Mouse (Mus musculus) lung, adult 2 months (tissue): ENCODE data around the gene Cecr2. TPM values are rescaled to one million over a fixed set of nuclear protein-coding genes. Genes with fewer than 3 reads are reported as not detected.
A peak's percentile ranks its signal among the peaks of the same experiment; 100 is the strongest.

Experiments used
- DNase-seq: peaks from one replicate; pipeline ENCODE4 v3.0.0; 2022
- H3K4me1 ChIP-seq: fragments of 200-500 bp; 2 replicates; pipeline ENCODE4 v1.6.1; 2011; ENCODE audit warnings: low read length; ENCODE audit not compliant: control insufficient read depth, insufficient read depth
- H3K4me3 ChIP-seq: fragments of 200-500 bp; replicated peaks from 2 replicates; pipeline ENCODE3; 2011; ENCODE audit warnings: low read depth, mild to moderate bottlenecking, control low read depth, low read length; ENCODE audit errors: extremely low read depth
- CTCF ChIP-seq: fragments of 200-500 bp; IDR thresholded peaks from 2 replicates; pipeline ENCODE4 v1.5.1; 2011; ENCODE audit warnings: mild to moderate bottlenecking, low read length, control low read depth; ENCODE audit not compliant: insufficient read depth
- POLR2A ChIP-seq: fragments of 200-500 bp; IDR thresholded peaks from 2 replicates; pipeline ENCODE4 v1.6.1; 2011; ENCODE audit warnings: low read depth, mild to moderate bottlenecking, control low read depth, low read length, borderline replicate concordance; ENCODE audit errors: extremely low read depth
- WGBS: fragments of 180-500 bp; shearing (Covaris S2); methylation state at CpG from one replicate; pipeline ENCODE4 v1.1.7; 2018; 5-methylcytosine and 5-hydroxymethylcytosine counted together
- polyA plus RNA-seq: library from polyadenylated mRNA; depleted of rRNA; stranded (reverse); fragments of >200 nt; gene quantifications from 2 replicates; pipeline ENCODE4 v1.2.3, GENCODE M21; 2012

Cecr2 gene
- polyA plus RNA-seq, 1 experiment: 6.4 TPM

DNA sequence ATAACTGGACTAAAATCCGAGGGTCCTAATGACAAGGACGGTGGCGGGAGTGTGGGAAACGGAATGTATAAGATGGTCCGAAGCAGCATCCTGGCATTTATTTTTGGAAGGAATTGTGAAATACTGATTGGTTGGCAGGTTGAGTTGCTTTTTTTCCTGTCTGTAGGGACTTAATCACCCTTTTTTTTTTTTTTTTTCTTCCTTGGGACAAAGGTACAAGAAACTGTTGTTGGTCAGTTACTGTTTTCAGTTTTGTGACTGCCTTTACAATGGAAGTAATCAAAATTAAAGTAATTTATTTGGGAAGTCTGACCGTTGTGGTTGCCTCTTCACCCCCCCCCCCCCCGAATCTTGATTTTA lies 1.2 kb downstream of the Cecr2 start:
- no peak for DNase-seq
- 1% methylated on average over 7 of the region's 7 CpGs for WGBS
- Histone ChIP-seq H3K4me3 (peak overlapping the region; percentile 85), H3K4me1 (peaks cover 3% of the 10 kb centered on the region)
- TF ChIP-seq CTCF (no peak), POLR2A (no peak)

DNA sequence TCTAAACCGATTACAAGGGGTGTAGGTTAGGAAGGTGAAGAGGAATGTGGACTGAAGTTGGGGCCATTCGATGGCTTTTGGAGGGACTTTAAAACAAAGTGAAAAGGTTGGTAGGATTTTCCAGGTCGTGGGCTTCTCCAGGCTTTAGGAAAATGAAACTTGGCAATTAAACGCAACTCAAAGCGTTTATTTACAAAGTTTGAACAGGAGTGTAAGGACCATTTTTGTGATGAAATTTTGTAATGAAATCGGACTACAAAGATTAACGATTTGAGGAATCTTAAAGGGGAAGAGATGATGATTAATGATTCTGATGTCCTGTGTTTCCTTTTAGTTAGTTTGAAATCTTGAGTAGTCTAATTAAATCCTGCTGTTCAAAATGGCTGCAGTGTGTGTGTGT lies 1.7 kb downstream of the Cecr2 start:
- TF ChIP-seq POLR2A (no peak), CTCF (no peak)
- H3K4me3 ChIP-seq: peak overlapping the region; percentile 28
- DNase-seq: no peak
- WGBS: 11% methylated on average over 7 of the region's 7 CpGs
- H3K4me1 ChIP-seq: peaks cover 3% of the 10 kb centered on the region

DNA sequence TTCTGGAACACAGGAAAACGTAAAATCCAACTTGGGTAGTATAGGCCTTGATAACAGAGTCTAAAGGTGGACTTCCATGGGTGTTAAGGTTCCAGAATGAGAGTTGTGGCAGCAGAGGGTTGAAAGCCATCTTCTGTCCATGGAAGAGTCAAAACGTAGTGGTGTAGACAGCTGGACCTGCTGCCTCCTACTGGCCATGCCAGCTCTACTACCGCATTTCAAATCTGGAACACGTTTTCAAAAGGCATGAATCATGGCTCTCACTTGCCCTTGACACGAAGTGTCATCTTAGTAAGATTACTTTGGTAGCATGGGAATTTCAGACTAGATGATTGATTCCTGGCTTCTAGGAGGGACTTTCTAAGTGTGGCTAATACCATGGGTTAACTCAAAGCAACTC lies 8.0 kb downstream of the Cecr2 start:
- Histone ChIP-seq H3K4me1 (no peaks in the 10 kb centered on the region; the same call in none of the 2 replicates), H3K4me3 (no peak overlapping the region)
- no peak for DNase-seq
- WGBS: 31% methylated on average over 5 of the region's 5 CpGs
- TF ChIP-seq CTCF (peak; percentile 69), POLR2A (no peak)

DNA sequence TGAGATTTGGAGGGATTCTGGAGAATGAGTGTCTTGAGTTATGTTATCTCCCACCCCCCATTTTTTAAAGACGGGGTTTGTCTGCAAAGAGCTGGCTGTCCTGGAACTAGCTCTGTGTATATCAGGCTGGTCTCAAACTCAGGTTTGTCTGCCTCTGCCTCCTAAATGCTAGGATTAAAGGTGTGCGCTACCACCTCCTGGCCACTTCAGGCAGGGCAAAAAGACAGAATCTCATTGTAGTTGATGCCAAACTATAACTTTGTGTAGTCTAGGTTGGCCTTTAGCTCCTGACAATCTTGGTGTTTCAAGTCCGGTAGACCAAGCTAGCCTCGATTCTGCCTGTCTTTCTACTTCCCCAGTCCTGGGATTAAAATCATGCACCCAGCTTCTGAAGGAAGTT lies 8.7 kb downstream of the Cecr2 start:
- 0 out of 2 replicates have a peak, but pooled peaks have one; percentile 6 for TF ChIP-seq CTCF
- no peak for TF ChIP-seq POLR2A
- WGBS: 82% methylated on average over 4 of the region's 4 CpGs
- Histone ChIP-seq H3K4me1 (no peaks in the 10 kb centered on the region; the same call in 1 of the 2 replicates), H3K4me3 (no peak overlapping the region)
- DNase-seq: no peak

DNA sequence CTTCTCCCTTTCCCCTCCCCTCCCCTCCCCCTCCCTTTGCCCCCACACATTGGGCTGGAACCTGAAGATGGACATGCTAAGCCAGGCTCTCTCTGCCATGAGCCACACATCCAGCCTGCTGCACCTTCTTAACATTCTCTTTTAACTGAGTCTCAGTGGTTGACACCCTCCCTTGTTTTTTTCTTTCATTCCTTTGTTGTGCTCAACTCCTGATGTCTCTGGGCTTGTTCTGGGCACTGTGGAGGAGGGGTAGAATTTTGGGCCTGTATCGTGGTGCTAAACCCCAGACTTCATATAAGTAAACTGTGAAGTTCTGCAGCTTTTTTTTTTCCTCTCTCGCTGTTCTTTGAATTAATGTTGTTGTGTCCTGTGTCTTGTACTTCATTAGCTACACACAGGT lies 9.8 kb downstream of the Cecr2 start:
- H3K4me1 ChIP-seq: no peaks in the 10 kb centered on the region; the same call in 1 of the 2 replicates
- WGBS: 55% methylated on average over 2 of the region's 2 CpGs
- H3K4me3 ChIP-seq: no peak overlapping the region
- TF ChIP-seq POLR2A (no peak), CTCF (no peak)
- no peak for DNase-seq

DNA sequence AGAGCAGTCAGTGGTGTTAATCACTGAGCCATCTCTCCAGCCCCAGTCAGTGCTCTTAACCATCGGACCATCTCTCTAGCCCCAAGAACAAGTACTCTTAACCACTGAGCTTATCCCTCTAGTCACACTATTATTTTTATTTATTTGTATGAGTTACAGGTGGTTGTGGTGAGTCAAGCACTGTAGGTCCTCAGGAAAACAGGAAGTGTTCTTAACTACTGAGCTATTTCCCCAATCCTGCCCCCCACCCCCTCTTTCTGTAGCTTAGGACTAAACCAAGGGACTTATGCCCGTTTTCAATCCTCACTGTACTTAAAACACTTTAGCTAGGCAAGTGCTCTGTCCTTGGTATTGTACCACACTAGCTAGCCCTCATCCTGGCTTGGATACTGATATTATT lies 17.2 kb downstream of the Cecr2 start:
- Histone ChIP-seq H3K4me1 (no peaks in the 10 kb centered on the region; the same call in 1 of the 2 replicates), H3K4me3 (no peak overlapping the region)
- WGBS: 57% methylated on average over 2 of the region's 2 CpGs
- TF ChIP-seq POLR2A (no peak), CTCF (no peak)
- DNase-seq: no peak

DNA sequence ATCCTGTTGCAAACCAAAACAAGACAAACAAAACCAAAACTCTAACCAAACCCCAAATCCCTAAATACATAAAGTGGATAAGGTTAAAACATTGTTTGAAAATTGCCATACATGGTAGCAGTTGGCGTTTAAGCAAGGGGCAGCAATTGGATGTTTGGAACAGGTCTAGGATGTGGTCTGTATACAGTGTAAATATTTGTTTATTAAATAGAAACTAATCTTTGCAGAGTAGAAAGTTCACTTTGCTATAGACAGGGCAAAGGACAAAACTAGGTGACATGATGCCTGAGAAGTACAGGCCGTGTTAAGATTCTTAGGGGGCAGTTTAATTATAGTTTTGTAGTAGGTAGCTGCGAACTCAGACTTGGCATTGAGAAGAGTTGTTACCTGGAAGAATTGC lies 18.6 kb downstream of the Cecr2 start:
- Histone ChIP-seq H3K4me3 (no peak overlapping the region), H3K4me1 (no peaks in the 10 kb centered on the region; the same call in 1 of the 2 replicates)
- 91% methylated on average over 3 of the region's 3 CpGs for WGBS
- DNase-seq: no peak
- TF ChIP-seq CTCF (no peak), POLR2A (no peak)

DNA sequence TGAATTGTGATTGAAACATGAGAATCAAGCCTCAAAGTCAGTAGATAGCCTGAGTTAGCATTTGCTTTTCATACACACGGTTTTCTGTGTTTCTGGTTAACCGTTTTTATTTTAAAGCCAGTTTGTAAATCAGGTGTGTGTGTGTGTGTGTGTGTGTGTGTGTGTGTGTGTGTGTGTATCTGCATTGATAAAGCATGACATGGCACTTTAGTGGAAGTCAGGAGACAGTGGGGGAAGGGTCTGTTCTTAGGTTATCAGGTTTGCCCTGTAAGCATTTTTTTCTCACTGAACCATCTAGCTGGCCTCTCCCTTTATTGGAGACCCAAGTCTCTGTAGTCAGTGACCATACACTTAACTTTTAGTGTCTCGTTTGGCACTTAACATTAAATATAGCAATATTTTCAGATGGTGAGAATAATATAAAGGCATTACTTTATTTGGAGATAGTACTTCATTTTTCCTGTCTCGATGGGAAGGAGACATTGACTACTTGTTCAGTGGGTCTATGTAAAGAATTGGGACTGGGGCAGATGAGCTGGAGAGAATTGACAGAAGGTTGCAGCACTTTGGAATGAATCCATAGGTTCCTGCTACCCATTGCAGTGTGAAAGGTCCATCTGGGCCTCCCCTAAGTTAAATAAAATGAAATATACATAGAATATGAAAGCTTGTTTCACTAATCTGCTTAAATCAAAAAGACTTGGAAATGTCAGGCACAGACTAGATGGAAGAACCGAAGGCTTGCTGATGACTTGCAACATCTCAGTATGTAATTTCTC lies 20.9 kb downstream of the Cecr2 start:
- no peaks in the 10 kb centered on the region; the same call in 1 of the 2 replicates for H3K4me1 ChIP-seq
- 79% methylated on average over 5 of the region's 5 CpGs for WGBS
- no peak for DNase-seq
- TF ChIP-seq CTCF: no peak
- TF ChIP-seq POLR2A: no peak
- H3K4me3 ChIP-seq: no peak overlapping the region

DNA sequence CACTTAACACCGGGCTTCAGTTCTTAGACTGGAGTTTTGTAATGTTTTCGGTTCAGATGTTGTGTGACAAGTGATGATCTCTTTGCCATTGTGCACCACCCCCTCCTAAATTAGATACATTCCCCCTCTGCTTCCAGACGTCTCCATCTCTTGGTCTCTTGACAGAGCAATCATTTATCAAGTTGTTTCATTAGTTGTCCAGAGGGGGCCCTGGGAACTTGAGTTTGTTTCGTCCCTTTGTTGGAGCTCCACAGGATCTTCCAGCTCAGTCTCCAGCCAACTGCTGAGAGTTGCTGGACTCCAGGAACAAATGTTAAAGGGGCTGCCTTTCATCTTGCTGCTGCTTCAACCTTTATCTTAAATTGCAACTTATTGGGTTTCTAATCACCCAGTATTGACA lies 34.1 kb downstream of the Cecr2 start:
- WGBS: 27% methylated on average over 4 of the region's 4 CpGs
- Histone ChIP-seq H3K4me3 (no peak overlapping the region), H3K4me1 (no peaks in the 10 kb centered on the region)
- TF ChIP-seq POLR2A (no peak), CTCF (no peak)
- no peak for DNase-seq

DNA sequence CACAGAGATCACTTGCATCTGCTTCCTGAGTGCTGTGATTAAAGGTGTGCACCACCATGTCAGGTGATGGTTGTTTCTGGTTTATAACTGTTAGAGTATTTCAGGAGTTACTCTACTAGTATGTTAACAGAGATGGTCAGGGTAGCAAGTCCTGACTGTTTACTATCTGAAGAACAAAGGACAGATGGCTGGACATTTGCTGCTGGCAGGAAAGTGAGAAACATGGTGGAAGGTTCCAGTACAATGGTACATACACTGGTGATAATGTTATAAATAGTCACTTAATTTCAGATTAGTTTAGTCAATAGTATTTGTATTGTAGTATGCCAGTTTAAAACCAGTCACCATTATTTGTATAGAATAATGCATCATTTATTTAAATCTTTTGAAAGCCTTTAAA lies 38.2 kb downstream of the Cecr2 start:
- TF ChIP-seq POLR2A (no peak), CTCF (no peak)
- Histone ChIP-seq H3K4me1 (no peaks in the 10 kb centered on the region), H3K4me3 (no peak overlapping the region)
- no peak for DNase-seq

DNA sequence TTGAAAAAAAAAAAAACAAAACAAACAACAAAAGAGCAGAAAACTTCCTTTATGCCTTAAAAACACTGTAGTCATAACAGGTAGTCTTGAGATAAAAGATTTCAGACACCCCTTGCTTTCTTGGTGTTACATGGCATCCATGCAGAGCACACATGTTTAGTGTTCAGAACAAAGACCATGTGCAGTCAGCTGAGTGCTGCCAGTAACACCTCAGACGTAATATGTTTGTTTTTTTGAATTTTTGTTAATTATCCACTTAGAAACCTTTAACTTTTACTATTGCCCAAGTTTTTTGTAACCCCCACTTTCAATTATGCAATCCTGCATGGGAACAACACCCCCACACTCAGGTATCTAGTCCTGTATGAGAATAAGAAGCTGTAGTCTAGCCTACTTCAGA lies 42.6 kb downstream of the Cecr2 start:
- TF ChIP-seq CTCF (no peak), POLR2A (no peak)

More for the DNA sequence above, 42.6 kb downstream of the Cecr2 start:
- DNase-seq: no peak
- Histone ChIP-seq H3K4me1 (no peaks in the 10 kb centered on the region), H3K4me3 (no peak overlapping the region)
- 43% methylated on average over 1 of the region's 1 CpGs for WGBS
